Mouse (Mus musculus) CH12.LX (cell line): ENCODE data around the gene 4932438H23Rik.

Source experiments
- EP300 ChIP-seq: IDR thresholded peaks from 2 replicates; pipeline ENCODE4 v1.6.1; 2011; ENCODE audit warnings: low read length, improper control_type of control experiment
- GABPA ChIP-seq: IDR thresholded peaks from 2 replicates; pipeline ENCODE4 v1.6.1; 2012; ENCODE audit warnings: low read depth, low read length, improper control_type of control experiment, inconsistent platforms; ENCODE audit not compliant: insufficient replicate concordance
- IRF4 ChIP-seq: IDR thresholded peaks from 2 replicates; pipeline ENCODE4 v1.6.1; 2014; ENCODE audit warnings: low read depth, mild to moderate bottlenecking, inconsistent platforms, low read length, improper control_type of control experiment

DNA sequence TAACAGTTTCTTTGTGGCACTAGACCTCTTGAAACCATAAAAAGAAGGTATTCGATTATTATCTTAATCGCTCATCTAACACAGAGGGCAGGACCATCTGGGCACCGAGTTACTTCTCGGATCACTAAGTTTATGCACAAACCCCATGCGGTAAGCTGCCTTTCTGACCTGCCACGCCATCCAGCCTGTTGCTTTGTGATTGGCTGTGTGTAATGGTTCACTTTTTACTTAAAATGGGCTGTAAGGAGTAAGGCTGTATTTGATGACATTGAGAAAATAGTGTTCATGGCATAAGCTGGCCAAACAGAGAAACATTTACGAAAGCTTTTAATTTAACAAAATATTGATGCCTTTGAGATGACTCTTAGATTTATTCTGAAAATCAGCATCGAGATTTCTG lies at the start of gene 4932438H23Rik:
- TF ChIP-seq IRF4 (no peak), GABPA (no peak), EP300 (no peak)
